Mouse (Mus musculus): ENCODE measurements around the gene Iqgap3. TPM values are rescaled to one million over a fixed set of nuclear protein-coding genes. Genes with fewer than 3 reads are reported as not detected.

The Iqgap3 gene
- polyA plus RNA-seq, 1 experiment from 2014 or later: 11.2 TPM

DNA sequence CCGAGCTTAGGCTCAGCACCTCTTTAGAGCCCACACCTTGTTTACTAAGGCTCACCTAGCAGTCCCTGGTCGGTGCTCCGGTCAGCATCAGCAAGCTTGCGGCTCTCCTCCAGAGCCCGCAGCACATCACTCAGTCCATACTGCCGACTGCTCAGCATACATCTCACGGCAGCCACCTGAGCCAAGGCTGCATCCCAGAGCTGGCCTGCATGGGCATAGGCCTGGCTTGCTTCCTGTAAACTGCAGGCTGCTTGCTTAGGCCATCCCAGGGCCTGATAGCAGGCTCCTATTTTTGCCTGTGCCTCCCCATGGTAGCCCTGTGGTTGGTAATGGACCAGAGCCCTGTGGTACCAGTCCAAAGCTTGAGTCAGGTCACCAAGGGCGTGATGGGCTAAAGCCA, 7.0 kb upstream of the Iqgap3 start:
- H3K4me2 ChIP-seq: no peak overlapping the region
- no peaks in the 10 kb centered on the region for H3K4me1 ChIP-seq
- H3K9ac ChIP-seq: no peak overlapping the region
- H3K4me3 ChIP-seq: no peak overlapping the region
- H3K9me3 ChIP-seq (replicated peaks): no peaks in the 10 kb centered on the region
- no peak overlapping the region for H3K27ac ChIP-seq
- WGBS (ENCODE audit: insufficient replicate concordance): 63% methylated on average over 8 of the region's 8 CpGs
- H3K27me3 ChIP-seq (replicated peaks): peaks cover 63% of the 10 kb centered on the region
- ATAC-seq: no peak
- no peaks in the 10 kb centered on the region for H3K36me3 ChIP-seq

DNA sequence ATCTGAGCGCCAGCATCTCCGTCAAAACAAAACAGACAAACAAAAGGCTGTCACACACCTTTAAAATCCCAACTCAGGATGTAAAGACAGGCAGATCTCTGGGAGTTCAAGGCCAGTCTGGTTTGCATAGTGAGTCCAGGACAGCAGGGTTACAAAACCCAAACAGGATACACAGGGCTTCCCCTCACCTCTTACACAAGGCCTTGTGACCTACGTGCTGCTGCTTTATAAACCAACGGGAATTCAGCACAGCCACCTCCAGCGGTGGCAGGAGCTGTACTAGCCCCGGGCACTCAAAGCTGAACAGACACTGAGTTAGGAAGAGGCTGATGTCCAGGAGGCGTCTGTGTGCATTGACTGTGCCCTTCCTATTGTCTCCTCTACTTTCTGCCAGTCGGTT, 4.3 kb upstream of the Iqgap3 start:
- no peak for ATAC-seq

DNA sequence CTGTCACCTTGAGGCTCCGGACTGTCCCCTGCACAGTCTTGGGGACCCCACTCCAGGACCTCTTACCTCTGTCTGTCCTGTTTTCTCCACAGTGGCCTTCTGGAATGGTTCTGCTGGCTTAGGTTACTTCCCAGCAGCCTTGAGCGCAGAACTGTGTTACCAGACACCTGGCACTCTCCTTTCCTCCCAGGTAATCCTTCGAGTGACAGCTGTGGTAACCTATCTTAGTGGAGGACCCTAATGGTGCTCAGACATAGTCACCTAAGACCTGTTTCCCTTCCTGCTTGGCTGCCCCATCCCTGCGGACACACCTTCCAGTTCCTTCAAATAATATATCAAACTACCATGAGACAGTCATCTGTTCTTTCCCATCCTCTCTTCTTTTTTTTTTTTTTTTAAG, 3.6 kb upstream of the Iqgap3 start, which contains the start of gene Ttc24:
TSS of gene Ttc24 (minus strand) at position 101 of the 400 bp plus-strand sequence.
- WGBS (ENCODE audit: insufficient replicate concordance): 68% methylated on average over 4 of the region's 4 CpGs
- H3K4me1 ChIP-seq: peaks cover 15% of the 10 kb centered on the region
- no peaks in the 10 kb centered on the region for H3K9me3 ChIP-seq (replicated peaks)
- H3K9ac ChIP-seq: 0 out of 2 replicates have a peak within 1 kb of the TSS, but pooled peaks have one; percentile 14
- no peak for ATAC-seq
- H3K27me3 ChIP-seq (replicated peaks): peaks cover 40% of the 10 kb centered on the region
- H3K4me3 ChIP-seq: no peak within 1 kb of the TSS
- no peak within 1 kb of the TSS for H3K27ac ChIP-seq
- no peaks in the 10 kb centered on the region for H3K36me3 ChIP-seq
- no peak within 1 kb of the TSS for H3K4me2 ChIP-seq

More for the DNA sequence above, 4.3 kb upstream of the Iqgap3 start:
- Histone ChIP-seq H3K4me1 (peaks cover 8% of the 10 kb centered on the region), H3K27me3 (replicated peaks) (peaks cover 42% of the 10 kb centered on the region), H3K4me2 (no peak overlapping the region), H3K9me3 (replicated peaks) (no peaks in the 10 kb centered on the region), H3K27ac (no peak overlapping the region), H3K36me3 (no peaks in the 10 kb centered on the region), H3K4me3 (no peak overlapping the region), H3K9ac (no peak overlapping the region)
- WGBS (ENCODE audit: insufficient replicate concordance): 33% methylated on average over 8 of the region's 8 CpGs

DNA sequence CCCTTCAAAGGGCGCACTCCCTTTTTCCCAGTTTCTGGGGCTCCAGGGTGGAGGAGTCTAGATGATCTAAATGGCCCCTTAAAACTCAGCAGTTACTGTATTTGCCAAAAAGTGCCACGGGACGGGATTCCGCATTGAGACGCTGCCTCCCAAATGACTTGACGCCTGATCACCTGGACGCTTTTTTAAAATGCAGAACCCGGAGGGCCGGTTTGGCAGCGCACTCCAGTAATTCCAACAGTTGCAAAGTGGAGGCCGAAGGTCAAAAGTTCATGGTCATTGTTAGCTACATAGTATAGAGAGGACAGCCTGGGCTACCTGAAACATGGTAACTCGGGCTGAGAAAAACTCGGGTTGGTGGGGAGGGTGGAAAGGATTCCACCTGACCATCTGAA, 450 bp downstream of the Iqgap3 start:
- H3K4me1 ChIP-seq: peaks cover 17% of the 10 kb centered on the region
- peak overlapping the region; percentile 73 for H3K4me3 ChIP-seq
- 2% methylated on average over 13 of the region's 13 CpGs for WGBS (ENCODE audit: insufficient replicate concordance)
- peaks cover 18% of the 10 kb centered on the region for H3K27me3 ChIP-seq (replicated peaks)
- H3K36me3 ChIP-seq: peaks cover 32% of the 10 kb centered on the region
- peak overlapping the region; percentile 54; the same call in 1 of the 2 replicates for H3K27ac ChIP-seq
- ATAC-seq: 0 out of 2 replicates have a peak, but pooled peaks have one; percentile 23
- H3K9ac ChIP-seq: peak overlapping the region; percentile 79
- H3K4me2 ChIP-seq: peak overlapping the region; percentile 83
- H3K9me3 ChIP-seq (replicated peaks): no peaks in the 10 kb centered on the region

DNA sequence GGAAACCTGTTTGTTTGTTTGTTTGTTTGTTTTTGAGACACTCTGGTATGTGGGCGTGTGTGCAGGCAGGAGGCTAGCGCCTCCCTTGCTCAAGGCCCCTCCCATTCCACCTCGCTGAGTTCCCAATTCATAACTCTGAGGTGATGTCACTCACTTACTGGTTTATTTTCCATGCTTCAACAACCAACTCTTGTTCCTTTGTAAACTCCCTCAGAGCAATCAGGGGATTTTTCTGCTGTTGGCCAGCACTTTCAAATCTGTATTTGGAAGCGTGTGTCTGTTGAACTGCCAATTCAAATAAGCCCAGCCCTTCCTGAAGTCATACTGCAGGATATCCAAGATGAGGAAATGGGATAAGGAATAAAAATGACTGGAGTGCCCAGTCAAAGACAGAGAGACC, 892 bp downstream of the Iqgap3 start:
- Histone ChIP-seq H3K4me2 (peak overlapping the region; percentile 83), H3K9me3 (replicated peaks) (no peaks in the 10 kb centered on the region), H3K27me3 (replicated peaks) (peaks cover 14% of the 10 kb centered on the region), H3K27ac (no peak overlapping the region), H3K4me1 (peaks cover 17% of the 10 kb centered on the region), H3K9ac (peak overlapping the region; percentile 79), H3K4me3 (peak overlapping the region; percentile 73), H3K36me3 (peaks cover 34% of the 10 kb centered on the region)
- 15% methylated on average over 4 of the region's 4 CpGs for WGBS (ENCODE audit: insufficient replicate concordance)
- peak; percentile 62; the same call in 1 of the 2 replicates for ATAC-seq

DNA sequence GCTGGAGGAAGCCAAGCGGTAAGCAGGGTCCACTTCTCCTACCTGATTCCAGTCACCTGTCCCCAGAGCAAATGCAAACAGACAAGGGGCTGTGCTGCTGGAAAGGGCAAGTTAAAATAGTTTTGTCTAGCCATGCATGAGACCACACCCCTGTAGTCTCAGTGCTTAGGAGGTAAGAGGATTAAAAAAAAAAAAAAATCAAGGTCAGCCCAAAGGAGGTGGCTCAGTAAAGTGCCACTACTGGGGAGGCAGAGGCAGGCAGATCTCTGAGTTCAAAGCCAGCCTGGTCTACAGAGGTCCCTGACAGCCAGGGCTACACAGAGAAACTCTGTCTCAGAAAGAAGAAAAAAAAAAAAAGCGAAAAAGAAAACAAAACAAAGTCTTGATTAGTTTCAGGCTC, 2.2 kb downstream of the Iqgap3 start:
- no peak for ATAC-seq
- Histone ChIP-seq H3K4me1 (peaks cover 17% of the 10 kb centered on the region), H3K27me3 (replicated peaks) (peaks cover 5% of the 10 kb centered on the region; the same call in 1 of the 2 replicates), H3K36me3 (peaks cover 44% of the 10 kb centered on the region), H3K4me3 (no peak overlapping the region), H3K4me2 (no peak overlapping the region), H3K27ac (no peak overlapping the region), H3K9me3 (replicated peaks) (no peaks in the 10 kb centered on the region), H3K9ac (no peak overlapping the region)
- 81% methylated on average over 2 of the region's 2 CpGs for WGBS (ENCODE audit: insufficient replicate concordance)

DNA sequence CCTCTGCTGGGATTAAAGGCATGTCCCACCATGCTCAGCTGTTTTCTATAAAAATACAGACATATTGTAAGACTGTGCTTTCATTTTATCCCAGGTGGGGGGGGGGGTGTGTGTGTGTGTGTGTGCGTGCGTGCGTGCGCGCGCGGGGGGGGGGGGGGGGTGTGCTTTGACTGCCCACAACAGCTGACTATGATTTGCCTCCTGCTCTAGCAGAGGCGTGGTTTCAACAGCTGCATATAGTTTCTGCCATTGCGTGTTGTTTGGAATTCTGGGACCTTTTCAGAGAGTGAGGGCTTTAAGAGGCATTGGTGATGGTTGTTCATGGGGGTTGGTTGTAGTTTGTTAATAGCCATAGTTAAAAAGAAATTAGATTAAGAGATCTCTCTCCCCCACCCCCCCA, 3.7 kb downstream of the Iqgap3 start:
- H3K27me3 ChIP-seq (replicated peaks): no peaks in the 10 kb centered on the region
- H3K36me3 ChIP-seq: peaks cover 59% of the 10 kb centered on the region
- no peak overlapping the region for H3K9ac ChIP-seq
- 86% methylated on average over 2 of the region's 9 CpGs for WGBS (ENCODE audit: insufficient replicate concordance)
- H3K4me1 ChIP-seq: peaks cover 17% of the 10 kb centered on the region
- no peaks in the 10 kb centered on the region for H3K9me3 ChIP-seq (replicated peaks)
- H3K4me3 ChIP-seq: no peak overlapping the region
- no peak overlapping the region for H3K4me2 ChIP-seq
- H3K27ac ChIP-seq: no peak overlapping the region
- ATAC-seq: no peak

DNA sequence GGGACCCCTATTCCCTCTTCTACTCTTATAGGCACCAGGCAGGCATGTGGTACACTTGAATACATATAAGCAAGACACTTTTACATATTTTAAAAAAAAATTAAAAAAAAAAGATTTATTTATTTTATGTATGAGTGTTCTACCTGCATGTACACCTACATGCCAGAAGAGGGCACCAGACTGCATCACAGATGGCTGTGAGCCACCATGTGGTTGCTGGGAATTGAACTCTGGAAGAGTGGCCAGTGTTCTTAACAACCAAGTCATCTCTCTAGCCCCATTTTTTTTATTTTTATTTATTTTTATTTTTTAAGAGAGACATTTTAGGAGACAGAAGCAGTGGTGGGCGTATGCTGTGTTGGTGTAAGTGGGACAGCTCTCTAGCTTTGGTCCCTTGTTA, 5.9 kb downstream of the Iqgap3 start:
- no peak overlapping the region for H3K27ac ChIP-seq
- H3K9ac ChIP-seq: no peak overlapping the region
- peaks cover 81% of the 10 kb centered on the region for H3K36me3 ChIP-seq
- H3K4me3 ChIP-seq: no peak overlapping the region
- no peak overlapping the region for H3K4me2 ChIP-seq
- 70% methylated on average over 1 of the region's 1 CpGs for WGBS (ENCODE audit: insufficient replicate concordance)
- no peak for ATAC-seq
- peaks cover 6% of the 10 kb centered on the region for H3K4me1 ChIP-seq
- H3K9me3 ChIP-seq (replicated peaks): no peaks in the 10 kb centered on the region
- H3K27me3 ChIP-seq (replicated peaks): no peaks in the 10 kb centered on the region

DNA sequence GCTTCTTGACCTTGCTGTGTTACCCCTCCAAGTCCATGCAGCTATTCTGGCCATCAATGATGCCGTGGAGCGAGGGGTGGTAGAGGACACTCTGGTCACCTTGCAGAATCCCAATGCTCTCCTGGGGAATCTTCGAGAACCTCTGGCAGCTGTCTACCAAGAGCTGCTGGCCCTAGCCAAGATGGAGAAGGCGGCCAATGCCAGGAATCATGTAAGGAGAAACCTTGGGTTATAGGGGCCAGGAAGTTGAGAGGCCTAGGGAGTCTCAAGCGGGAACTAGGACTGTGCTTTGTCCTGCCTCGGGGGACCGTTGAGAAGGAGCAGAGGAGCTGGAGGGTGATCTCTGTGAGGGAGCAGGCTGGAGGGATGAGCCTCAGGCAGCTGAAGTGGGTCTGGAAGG, 8.3 kb downstream of the Iqgap3 start:
- WGBS (ENCODE audit: insufficient replicate concordance): 85% methylated on average over 7 of the region's 7 CpGs
- Histone ChIP-seq H3K4me3 (no peak overlapping the region), H3K9me3 (replicated peaks) (no peaks in the 10 kb centered on the region), H3K9ac (no peak overlapping the region), H3K4me2 (no peak overlapping the region), H3K27me3 (replicated peaks) (no peaks in the 10 kb centered on the region), H3K4me1 (no peaks in the 10 kb centered on the region), H3K27ac (no peak overlapping the region), H3K36me3 (peaks cover 90% of the 10 kb centered on the region)
- ATAC-seq: no peak

DNA sequence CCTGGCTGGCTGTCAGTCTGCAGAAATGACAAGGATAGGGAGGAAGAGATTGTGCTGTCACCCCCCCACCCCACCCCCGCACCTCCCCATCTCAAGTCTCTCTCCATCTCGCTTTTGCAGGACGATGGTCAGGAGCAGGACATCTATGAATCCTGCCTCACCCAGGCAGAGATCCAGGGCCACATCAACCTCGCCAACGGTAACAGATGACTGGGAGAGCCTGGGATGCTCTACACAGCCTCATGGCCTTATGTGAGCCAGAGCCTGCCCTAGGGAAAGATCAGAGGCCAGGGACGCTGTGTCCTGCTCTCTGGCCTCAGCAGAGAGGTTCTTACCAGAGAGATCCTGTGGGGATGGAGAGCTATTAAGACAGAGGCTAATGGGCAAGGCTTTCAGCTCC, 8.8 kb downstream of the Iqgap3 start:
- H3K4me3 ChIP-seq: no peak overlapping the region
- H3K27me3 ChIP-seq (replicated peaks): no peaks in the 10 kb centered on the region
- no peak for ATAC-seq
- no peaks in the 10 kb centered on the region for H3K9me3 ChIP-seq (replicated peaks)
- peaks cover 89% of the 10 kb centered on the region for H3K36me3 ChIP-seq
- no peak overlapping the region for H3K9ac ChIP-seq
- no peak overlapping the region for H3K27ac ChIP-seq
- H3K4me2 ChIP-seq: no peak overlapping the region
- whole genome bisulfite sequencing (ENCODE audit: insufficient replicate concordance): 87% methylated on average over 6 of the region's 6 CpGs
- H3K4me1 ChIP-seq: no peaks in the 10 kb centered on the region

DNA sequence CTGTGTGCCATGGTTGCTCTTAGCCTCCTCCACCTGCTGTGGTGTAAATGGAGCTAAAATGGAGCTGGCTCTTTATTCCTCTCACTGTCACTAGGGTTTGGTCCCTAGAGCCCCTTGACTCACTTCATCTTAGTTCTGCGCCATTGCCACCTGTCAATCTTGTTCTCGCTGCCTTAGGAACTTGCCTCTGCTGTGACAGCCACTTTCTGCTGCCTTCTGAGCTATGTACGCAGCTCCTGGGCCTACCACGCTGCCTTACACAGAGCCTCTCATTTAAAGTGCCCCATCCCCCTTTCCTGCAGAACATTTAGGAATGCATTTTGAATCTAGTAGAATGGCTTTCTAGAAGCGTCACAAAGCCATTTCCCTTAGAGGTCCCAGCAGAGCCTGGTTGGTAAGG, 12.4 kb downstream of the Iqgap3 start:
- no peaks in the 10 kb centered on the region for H3K4me1 ChIP-seq
- H3K4me2 ChIP-seq: no peak overlapping the region
- H3K9me3 ChIP-seq (replicated peaks): no peaks in the 10 kb centered on the region
- no peaks in the 10 kb centered on the region for H3K27me3 ChIP-seq (replicated peaks)
- H3K36me3 ChIP-seq: peaks cover 85% of the 10 kb centered on the region
- no peak for ATAC-seq
- no peak overlapping the region for H3K4me3 ChIP-seq
- 80% methylated on average over 5 of the region's 5 CpGs for WGBS (ENCODE audit: insufficient replicate concordance)
- H3K27ac ChIP-seq: no peak overlapping the region
- H3K9ac ChIP-seq: no peak overlapping the region

DNA sequence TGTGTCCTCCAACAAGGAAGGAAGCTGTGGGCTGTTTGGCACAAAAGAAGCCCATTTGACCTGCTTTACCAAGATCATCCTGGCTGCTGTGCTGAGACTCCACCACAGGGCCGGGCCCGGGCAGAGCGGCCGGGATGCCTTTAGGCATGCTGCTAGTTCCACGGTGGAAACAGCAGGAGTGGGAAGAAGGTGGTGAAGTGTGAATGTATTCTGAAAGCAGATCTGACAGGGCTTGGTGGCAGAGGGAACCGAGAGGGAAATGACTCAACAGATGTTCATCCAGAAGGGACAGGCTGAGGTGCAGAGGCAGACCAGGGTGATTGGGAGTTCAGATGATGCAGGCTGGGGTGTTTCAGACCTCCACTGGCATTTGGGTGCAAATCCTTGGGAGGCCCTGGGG, 15.9 kb downstream of the Iqgap3 start:
- no peak overlapping the region for H3K9ac ChIP-seq
- ATAC-seq: no peak
- WGBS (ENCODE audit: insufficient replicate concordance): 66% methylated on average over 6 of the region's 6 CpGs
- H3K4me3 ChIP-seq: no peak overlapping the region
- no peaks in the 10 kb centered on the region for H3K9me3 ChIP-seq (replicated peaks)
- H3K36me3 ChIP-seq: peaks cover 80% of the 10 kb centered on the region
- no peaks in the 10 kb centered on the region for H3K27me3 ChIP-seq (replicated peaks)
- no peak overlapping the region for H3K27ac ChIP-seq
- no peak overlapping the region for H3K4me2 ChIP-seq
- no peaks in the 10 kb centered on the region for H3K4me1 ChIP-seq

DNA sequence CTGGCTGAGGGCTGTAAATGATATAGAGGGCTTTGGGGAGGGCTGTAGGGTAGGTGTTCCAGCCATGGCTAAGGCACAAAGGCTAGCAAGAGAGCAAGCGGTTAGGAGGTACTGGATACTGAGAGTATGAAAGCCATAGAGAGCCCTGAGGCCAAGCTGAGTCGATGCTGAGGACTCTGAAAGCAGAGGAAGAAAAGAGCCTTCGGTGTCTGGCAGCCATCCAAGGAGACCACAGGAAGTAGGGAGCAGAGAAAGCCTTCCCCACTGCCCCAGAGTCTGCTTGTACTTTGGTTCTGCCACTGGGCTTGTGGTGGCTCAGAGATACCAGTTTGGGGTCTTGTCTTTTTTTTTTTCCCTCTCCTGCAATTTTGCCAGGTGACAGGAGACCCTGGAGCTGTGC, 18.5 kb downstream of the Iqgap3 start:
- Histone ChIP-seq H3K27me3 (replicated peaks) (no peaks in the 10 kb centered on the region), H3K9ac (no peak overlapping the region), H3K9me3 (replicated peaks) (no peaks in the 10 kb centered on the region), H3K4me2 (no peak overlapping the region), H3K27ac (no peak overlapping the region), H3K36me3 (peaks cover 82% of the 10 kb centered on the region), H3K4me3 (no peak overlapping the region), H3K4me1 (no peaks in the 10 kb centered on the region)
- WGBS (ENCODE audit: insufficient replicate concordance): 71% methylated on average over 3 of the region's 3 CpGs
- no peak for ATAC-seq

All from liver, embryonic 12.5 days (tissue).